Mouse (Mus musculus) heart, embryonic 13.5 days (tissue): Measurements from ENCODE around the gene Eid1. TPM values are rescaled to one million over a fixed set of nuclear protein-coding genes. Genes with fewer than 3 reads are reported as not detected.
A peak's percentile ranks its signal among the peaks of the same experiment; 100 is the strongest.

Source experiments
- ATAC-seq: fragments of 200-750 bp; cut with Nextera tagmentation; 2 replicates; pipeline ENCODE4 v1.8.0; 2017; ENCODE audit warnings: moderate TSS enrichment; ENCODE audit not compliant: insufficient number of reproducible peaks, low FRiP score, low TSS enrichment; ENCODE audit errors: extremely low read depth
- H3K27ac ChIP-seq: fragments of 300-500 bp; sonication (generic); replicated peaks from 2 replicates; pipeline ENCODE4 v1.5.1; 2015; ENCODE audit warnings: moderate library complexity, mild to moderate bottlenecking, inconsistent platforms
- H3K27me3 ChIP-seq: fragments of 300-500 bp; sonication (generic); replicated peaks from 2 replicates; pipeline ENCODE4 v1.6.1; 2015; ENCODE audit warnings: mild to moderate bottlenecking, inconsistent platforms
- H3K36me3 ChIP-seq: fragments of 300-500 bp; sonication (generic); 2 replicates; pipeline ENCODE4 v1.6.1; 2015; ENCODE audit warnings: mild to moderate bottlenecking, inconsistent platforms
- H3K4me1 ChIP-seq: fragments of 300-500 bp; sonication (generic); 2 replicates; pipeline ENCODE4 v1.6.1; 2015; ENCODE audit warnings: inconsistent platforms
- H3K4me2 ChIP-seq: fragments of 300-500 bp; sonication (generic); 2 replicates; pipeline ENCODE4 v1.6.1; 2015; ENCODE audit warnings: inconsistent platforms, mild to moderate bottlenecking, moderate library complexity
- H3K4me3 ChIP-seq: fragments of 300-500 bp; sonication (generic); 2 replicates; pipeline ENCODE4 v1.5.1; 2015; ENCODE audit warnings: moderate library complexity, mild to moderate bottlenecking, inconsistent platforms
- H3K9ac ChIP-seq: fragments of 300-500 bp; sonication (generic); 2 replicates; pipeline ENCODE4 v1.6.1; 2015; ENCODE audit warnings: inconsistent platforms, mild to moderate bottlenecking, moderate library complexity
- H3K9me3 ChIP-seq: fragments of 300-500 bp; sonication (generic); 2 replicates; pipeline ENCODE4 v1.6.1; 2016; ENCODE audit warnings: inconsistent platforms
- WGBS: fragments of 180-500 bp; shearing (Covaris S2); methylation state at CpG from one replicate; pipeline ENCODE4 v1.1.7; 2015; ENCODE audit warnings: mixed read lengths; 5-methylcytosine and 5-hydroxymethylcytosine counted together
- polyA plus RNA-seq: library from polyadenylated mRNA; unstranded; fragments of >200 nt; fragmentation: Nextera tagmentation; extraction: Ambion mirVana; gene quantifications from 2 replicates; pipeline ENCODE4 v1.2.1, GENCODE M21; 2015

Gene Eid1
- polyA plus RNA-seq, 1 experiment from 2014 or later: 144 TPM

DNA sequence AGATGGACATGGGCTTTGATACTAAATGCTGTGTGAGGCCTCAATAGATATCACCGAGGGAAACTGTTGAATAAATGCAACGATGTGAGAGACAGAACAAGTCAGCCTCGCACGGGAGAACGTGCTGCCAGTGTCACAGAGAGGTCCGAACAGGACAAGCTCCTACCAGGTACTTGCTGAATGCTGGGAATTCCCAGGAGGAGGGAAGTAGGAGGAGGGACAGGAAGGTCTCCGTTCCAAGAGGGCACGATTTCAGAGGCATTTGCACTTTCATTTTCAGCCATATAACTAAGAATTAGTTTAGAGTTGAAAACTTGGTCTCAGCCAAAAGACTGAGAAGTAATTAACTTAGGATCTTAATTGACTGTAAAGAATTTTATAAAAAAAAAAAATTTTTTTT is 21.3 kb upstream of the Eid1 start:
- no peak overlapping the region for H3K4me3 ChIP-seq
- H3K36me3 ChIP-seq: no peaks in the 10 kb centered on the region
- no peak overlapping the region for H3K4me2 ChIP-seq
- no peaks in the 10 kb centered on the region for H3K9me3 ChIP-seq
- no peak overlapping the region for H3K27ac ChIP-seq
- H3K9ac ChIP-seq: no peak overlapping the region
- no peaks in the 10 kb centered on the region for H3K27me3 ChIP-seq
- 79% methylated on average over 8 of the region's 8 CpGs for WGBS
- ATAC-seq: no peak
- peaks cover 6% of the 10 kb centered on the region; the same call in 1 of the 2 replicates for H3K4me1 ChIP-seq

DNA sequence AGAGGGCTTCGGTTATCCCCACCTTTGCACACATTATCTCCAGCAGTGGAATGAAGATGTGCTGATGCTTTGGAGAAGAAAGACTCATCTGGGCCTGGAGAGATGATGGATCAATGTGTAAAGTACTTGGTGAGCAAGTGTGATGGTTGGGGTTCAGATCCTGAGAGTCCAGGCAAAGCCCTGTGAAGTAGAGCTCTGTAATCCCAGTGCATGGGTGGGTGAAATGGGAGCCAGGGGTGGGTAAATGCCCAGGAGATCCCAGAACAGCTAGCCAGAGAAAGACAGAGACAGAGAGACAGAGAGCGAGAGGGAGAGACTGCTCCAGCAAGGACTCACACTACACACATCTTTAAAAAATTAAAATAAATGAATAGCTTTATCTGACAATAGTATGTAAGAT is 19.6 kb upstream of the Eid1 start:
- H3K27me3 ChIP-seq: no peaks in the 10 kb centered on the region
- no peaks in the 10 kb centered on the region for H3K36me3 ChIP-seq
- ATAC-seq: no peak
- H3K27ac ChIP-seq: no peak overlapping the region
- H3K4me2 ChIP-seq: no peak overlapping the region
- WGBS: 83% methylated on average over 2 of the region's 2 CpGs
- no peak overlapping the region for H3K9ac ChIP-seq
- H3K9me3 ChIP-seq: no peaks in the 10 kb centered on the region
- no peaks in the 10 kb centered on the region for H3K4me1 ChIP-seq
- no peak overlapping the region for H3K4me3 ChIP-seq

DNA sequence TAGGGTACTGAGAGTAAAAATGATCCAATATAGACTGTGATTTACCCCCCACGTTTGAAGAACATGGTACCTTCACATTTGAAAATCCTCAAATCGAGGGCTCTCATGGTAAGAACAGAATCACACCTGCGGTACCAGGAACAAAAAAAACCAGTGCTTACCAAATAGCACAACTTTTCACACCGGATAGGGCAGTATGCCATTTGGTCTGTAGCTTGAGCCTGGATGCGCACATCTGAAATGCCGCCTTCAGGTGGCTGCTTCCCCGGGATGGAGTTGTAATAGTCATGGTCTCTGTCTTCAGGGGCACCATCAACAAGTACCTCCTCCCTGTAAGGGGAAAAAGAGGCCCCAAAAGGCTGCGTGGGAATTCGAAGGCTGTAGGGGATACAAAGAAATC is 17.5 kb upstream of the Eid1 start:
- Histone ChIP-seq H3K27me3 (no peaks in the 10 kb centered on the region), H3K4me2 (no peak overlapping the region), H3K9ac (no peak overlapping the region), H3K9me3 (no peaks in the 10 kb centered on the region), H3K36me3 (no peaks in the 10 kb centered on the region), H3K4me1 (0 out of 2 replicates have a peak, but pooled peaks cover 3% of the 10 kb centered on the region), H3K27ac (no peak overlapping the region), H3K4me3 (no peak overlapping the region)
- ATAC-seq: no peak
- WGBS: 82% methylated on average over 9 of the region's 9 CpGs

DNA sequence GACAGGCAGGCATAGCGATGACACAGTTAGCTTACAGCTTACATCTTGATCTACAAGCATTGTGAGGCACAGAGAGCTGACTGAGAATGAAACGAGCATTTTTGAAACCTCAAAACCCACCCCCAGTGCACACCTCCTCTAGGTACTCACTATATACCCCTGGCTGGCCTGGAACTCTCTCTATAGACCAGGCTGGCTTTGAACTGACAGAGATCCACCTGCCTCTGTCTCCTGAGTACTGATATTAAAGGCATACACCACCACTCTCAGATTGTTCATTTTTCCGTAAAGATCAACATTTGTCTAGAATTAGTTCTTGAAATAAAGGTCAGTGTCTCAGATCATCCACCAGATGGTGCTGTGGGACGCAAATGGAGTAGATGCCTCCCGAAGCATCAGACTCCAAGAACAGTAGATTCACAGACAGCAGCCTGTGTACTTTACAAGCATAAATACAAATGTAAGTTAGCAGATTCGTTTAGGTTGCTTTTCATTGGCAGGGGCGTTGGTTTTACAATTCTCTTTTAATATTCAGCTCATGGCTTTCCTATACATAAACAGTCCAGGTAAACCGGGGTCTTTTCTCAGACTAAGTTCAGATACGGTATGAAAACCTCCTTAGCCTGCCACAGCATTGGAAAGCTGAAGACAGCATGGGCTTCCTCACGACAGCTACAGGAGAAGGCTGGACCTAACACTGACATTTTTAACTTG is 12.9 kb upstream of the Eid1 start:
- H3K4me2 ChIP-seq: peak overlapping the region; percentile 74
- WGBS: 16% methylated on average over 10 of the region's 10 CpGs
- no peaks in the 10 kb centered on the region for H3K27me3 ChIP-seq
- peaks cover 10% of the 10 kb centered on the region; the same call in 1 of the 2 replicates for H3K4me1 ChIP-seq
- ATAC-seq: no peak
- peak overlapping the region; percentile 72 for H3K9ac ChIP-seq
- H3K4me3 ChIP-seq: peak overlapping the region; percentile 47
- no peaks in the 10 kb centered on the region for H3K9me3 ChIP-seq
- 0 out of 2 replicates have a peak overlapping the region, but pooled peaks have one; percentile 2 for H3K27ac ChIP-seq
- no peaks in the 10 kb centered on the region for H3K36me3 ChIP-seq

DNA sequence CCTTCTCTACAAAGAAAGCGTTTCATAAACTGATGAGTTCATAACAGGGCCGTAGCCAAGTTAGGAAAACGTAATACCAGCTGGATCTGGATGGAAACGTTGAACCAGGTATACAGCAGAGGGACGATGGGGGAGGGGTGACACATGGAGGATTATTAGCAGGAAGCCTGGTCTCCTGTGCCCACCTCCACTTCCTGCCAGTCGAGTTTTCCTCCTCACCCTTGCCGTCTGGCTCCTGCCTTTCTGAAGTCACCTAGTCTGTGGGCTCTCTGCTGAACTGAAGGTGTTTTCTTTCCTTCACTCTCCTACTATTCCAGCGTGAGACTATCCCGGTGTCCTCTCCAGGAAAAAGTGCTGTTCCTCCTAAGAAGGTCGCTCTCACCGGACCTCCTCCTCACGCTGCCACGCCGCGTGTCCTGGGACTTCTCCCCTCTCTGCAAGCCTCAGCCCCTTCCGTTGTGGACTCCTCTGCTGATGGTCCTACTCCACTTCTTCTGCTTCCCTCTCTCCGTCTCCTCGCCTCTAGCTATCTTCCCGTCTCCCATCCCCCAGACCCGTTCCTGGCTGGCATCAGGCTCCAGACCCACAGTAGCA is 12.3 kb upstream of the Eid1 start:
- H3K9ac ChIP-seq: peak overlapping the region; percentile 72
- no peaks in the 10 kb centered on the region for H3K27me3 ChIP-seq
- H3K4me1 ChIP-seq: peaks cover 10% of the 10 kb centered on the region; the same call in 1 of the 2 replicates
- H3K4me3 ChIP-seq: peak overlapping the region; percentile 47
- H3K9me3 ChIP-seq: no peaks in the 10 kb centered on the region
- no peak; the same call in 1 of the 2 replicates for ATAC-seq
- peak overlapping the region; percentile 74 for H3K4me2 ChIP-seq
- no peaks in the 10 kb centered on the region for H3K36me3 ChIP-seq
- H3K27ac ChIP-seq: 0 out of 2 replicates have a peak overlapping the region, but pooled peaks have one; percentile 2
- 17% methylated on average over 20 of the region's 20 CpGs for WGBS

DNA sequence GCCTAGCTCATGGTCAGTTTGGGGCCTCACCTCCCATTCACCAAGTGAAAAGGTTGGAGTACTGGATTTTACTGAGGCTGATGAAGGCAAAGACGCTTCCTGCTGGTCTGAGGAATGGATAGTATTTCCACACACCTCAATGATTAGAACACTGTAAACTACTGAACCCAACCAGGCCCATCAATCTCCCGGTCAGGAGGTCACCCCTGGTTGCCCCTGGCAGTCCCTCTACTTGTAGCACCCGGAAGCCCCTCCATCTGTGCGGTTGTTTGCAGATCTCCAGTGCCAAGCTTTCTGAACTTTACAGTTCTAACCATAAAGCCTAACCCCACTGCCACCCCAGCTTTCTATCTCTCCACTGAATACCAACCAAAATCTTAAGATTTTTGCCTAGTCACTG is 11.7 kb upstream of the Eid1 start:
- peak overlapping the region; percentile 74 for H3K4me2 ChIP-seq
- peaks cover 10% of the 10 kb centered on the region; the same call in 1 of the 2 replicates for H3K4me1 ChIP-seq
- no peak for ATAC-seq
- no peaks in the 10 kb centered on the region for H3K9me3 ChIP-seq
- 59% methylated on average over 4 of the region's 4 CpGs for WGBS
- H3K36me3 ChIP-seq: no peaks in the 10 kb centered on the region
- no peaks in the 10 kb centered on the region for H3K27me3 ChIP-seq
- H3K9ac ChIP-seq: peak overlapping the region; percentile 72
- H3K4me3 ChIP-seq: peak overlapping the region; percentile 47
- H3K27ac ChIP-seq: no peak overlapping the region

DNA sequence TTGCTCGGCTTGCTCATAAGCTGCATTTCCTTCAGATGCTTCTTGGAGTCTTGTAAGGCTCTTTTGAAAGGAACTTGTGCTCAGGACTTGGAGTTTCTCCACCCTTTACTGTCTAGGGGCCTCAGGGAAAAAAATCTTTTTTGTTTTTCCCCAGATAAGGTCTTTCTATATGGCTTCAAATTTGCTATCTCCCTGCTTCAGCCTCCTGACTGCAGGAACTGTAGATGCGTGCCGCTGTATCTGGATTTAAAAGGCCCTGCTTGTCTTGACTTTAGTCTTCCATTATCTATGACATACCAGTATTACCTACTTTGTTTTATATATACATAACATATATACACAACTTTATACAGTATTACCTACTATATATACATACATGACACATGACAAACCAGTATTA is 10.4 kb upstream of the Eid1 start:
- no peak overlapping the region for H3K4me2 ChIP-seq
- H3K4me1 ChIP-seq: peaks cover 23% of the 10 kb centered on the region
- no peak overlapping the region for H3K9ac ChIP-seq
- 77% methylated on average over 3 of the region's 3 CpGs for WGBS
- H3K9me3 ChIP-seq: no peaks in the 10 kb centered on the region
- H3K27me3 ChIP-seq: no peaks in the 10 kb centered on the region
- no peaks in the 10 kb centered on the region for H3K36me3 ChIP-seq
- no peak overlapping the region for H3K4me3 ChIP-seq
- no peak for ATAC-seq
- H3K27ac ChIP-seq: no peak overlapping the region

DNA sequence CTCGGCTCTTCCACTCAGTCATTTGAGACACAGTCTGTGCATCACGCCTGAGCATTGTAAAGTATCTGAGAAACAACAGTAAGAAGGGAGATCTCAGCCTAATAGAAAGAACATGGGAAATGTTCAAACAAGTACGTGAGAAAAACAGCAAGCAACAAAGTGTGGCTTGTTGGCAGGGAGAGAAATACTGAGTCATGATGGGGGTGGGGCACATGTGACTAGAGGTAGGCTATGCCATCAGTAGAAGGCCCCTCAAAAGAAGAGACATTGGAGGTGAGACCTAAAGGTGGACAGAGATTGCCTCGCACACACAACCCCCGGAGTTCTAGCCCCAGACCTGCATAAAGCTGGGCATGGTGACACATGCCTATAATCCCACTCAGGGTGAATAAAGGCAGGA is 7.7 kb upstream of the Eid1 start:
- Histone ChIP-seq H3K9ac (no peak overlapping the region), H3K9me3 (no peaks in the 10 kb centered on the region), H3K27ac (no peak overlapping the region), H3K36me3 (no peaks in the 10 kb centered on the region), H3K4me2 (no peak overlapping the region), H3K27me3 (no peaks in the 10 kb centered on the region), H3K4me1 (peaks cover 25% of the 10 kb centered on the region), H3K4me3 (no peak overlapping the region)
- 75% methylated on average over 5 of the region's 5 CpGs for WGBS
- ATAC-seq: no peak

DNA sequence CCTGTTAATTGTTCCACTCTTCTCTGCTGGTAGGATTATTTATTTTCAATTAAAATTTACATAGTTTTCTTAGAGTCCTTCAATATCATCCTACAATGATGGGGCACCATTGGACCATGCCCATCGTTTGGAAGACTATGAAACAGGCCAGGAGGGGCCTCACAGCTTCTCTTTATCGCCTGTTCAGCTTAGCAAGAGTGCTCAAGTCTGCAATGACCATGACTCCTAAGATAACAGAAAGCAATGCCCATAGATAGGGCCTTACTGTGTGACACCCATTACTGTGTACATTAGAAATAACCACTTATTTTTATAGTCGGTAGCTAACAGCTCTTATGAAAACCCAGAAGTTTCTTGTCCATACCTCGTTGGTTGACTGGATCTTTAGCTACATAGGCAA is 7.0 kb upstream of the Eid1 start:
- Histone ChIP-seq H3K9me3 (no peaks in the 10 kb centered on the region), H3K4me1 (peaks cover 19% of the 10 kb centered on the region), H3K27me3 (no peaks in the 10 kb centered on the region), H3K27ac (no peak overlapping the region), H3K36me3 (no peaks in the 10 kb centered on the region), H3K9ac (no peak overlapping the region), H3K4me2 (no peak overlapping the region), H3K4me3 (no peak overlapping the region)
- 72% methylated on average over 4 of the region's 4 CpGs for WGBS
- no peak for ATAC-seq

DNA sequence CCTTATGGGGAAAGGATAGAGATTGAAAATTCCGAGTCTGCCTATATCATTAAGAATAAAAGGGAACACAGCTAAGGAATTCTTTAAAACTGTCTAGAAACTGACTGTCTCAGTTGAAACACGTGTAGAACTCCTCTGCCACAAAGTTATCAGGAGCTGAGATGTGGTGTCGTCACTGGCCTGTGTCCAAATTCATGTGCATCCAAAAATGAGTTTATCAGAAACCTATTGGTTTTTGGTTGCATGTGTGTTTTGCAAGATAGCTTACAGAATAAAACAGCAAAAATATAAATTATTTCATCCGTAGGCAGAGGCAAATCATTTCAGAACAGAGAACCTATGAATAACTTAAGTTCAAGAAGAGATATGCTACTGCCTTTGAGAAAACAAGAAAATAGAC is 6.2 kb upstream of the Eid1 start:
- Histone ChIP-seq H3K4me2 (no peak overlapping the region), H3K9me3 (no peaks in the 10 kb centered on the region), H3K36me3 (no peaks in the 10 kb centered on the region), H3K4me3 (no peak overlapping the region), H3K27me3 (no peaks in the 10 kb centered on the region), H3K4me1 (peaks cover 17% of the 10 kb centered on the region), H3K9ac (no peak overlapping the region), H3K27ac (no peak overlapping the region)
- no peak for ATAC-seq
- WGBS: 55% methylated on average over 4 of the region's 4 CpGs

DNA sequence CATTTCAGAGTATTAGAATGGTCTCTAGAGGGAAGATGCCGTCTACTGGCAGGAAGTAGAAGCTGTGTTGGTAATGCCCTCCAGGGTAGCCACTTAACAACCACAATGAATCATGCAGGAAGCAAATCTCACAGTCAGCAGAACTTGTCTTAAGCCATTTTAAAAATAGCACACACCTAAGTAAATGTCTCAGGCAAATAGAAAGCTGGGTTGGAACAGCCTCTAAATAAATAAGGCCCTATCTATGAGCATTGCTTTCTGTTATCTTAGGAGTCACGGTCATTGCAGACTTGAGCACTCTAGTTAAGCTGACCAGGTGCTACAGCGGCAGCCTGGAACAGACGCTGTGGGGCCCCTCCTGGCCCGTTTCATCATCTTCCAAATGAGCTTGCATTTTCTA is 5.7 kb upstream of the Eid1 start:
- Histone ChIP-seq H3K36me3 (no peaks in the 10 kb centered on the region), H3K4me3 (no peak overlapping the region), H3K9me3 (no peaks in the 10 kb centered on the region), H3K27me3 (no peaks in the 10 kb centered on the region), H3K27ac (peak overlapping the region; percentile 55), H3K4me1 (peaks cover 17% of the 10 kb centered on the region), H3K9ac (no peak overlapping the region), H3K4me2 (peak overlapping the region; percentile 6)
- no peak for ATAC-seq
- WGBS: 11% methylated on average over 5 of the region's 5 CpGs

DNA sequence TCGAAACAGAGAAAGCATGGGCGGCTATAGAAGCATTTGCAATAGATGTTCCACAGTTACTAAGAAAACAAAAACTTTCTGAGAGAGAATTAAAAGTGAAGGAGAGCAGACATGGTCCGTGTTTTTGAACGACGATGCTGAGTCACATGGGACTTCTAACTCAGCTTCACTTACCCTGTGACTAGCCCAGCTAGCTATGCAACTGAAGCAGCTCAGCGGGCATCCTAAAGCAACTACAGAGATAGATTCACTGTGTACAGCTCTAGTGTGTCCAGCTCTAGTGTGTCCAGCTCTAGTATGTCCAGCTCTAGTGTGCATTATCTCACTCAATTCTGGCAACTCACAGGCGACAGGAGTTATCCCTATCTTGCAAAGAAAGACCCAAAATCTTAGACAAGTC is 5.2 kb upstream of the Eid1 start:
- Histone ChIP-seq H3K27ac (peak overlapping the region; percentile 55), H3K4me2 (peak overlapping the region; percentile 6), H3K4me1 (peaks cover 17% of the 10 kb centered on the region), H3K36me3 (no peaks in the 10 kb centered on the region), H3K4me3 (no peak overlapping the region), H3K9me3 (no peaks in the 10 kb centered on the region), H3K27me3 (no peaks in the 10 kb centered on the region), H3K9ac (no peak overlapping the region)
- ATAC-seq: no peak
- 76% methylated on average over 7 of the region's 7 CpGs for WGBS
